Mouse (Mus musculus) liver, adult 2 months (tissue): ENCODE measurements around the gene Rpp38. TPM values are rescaled to one million over a fixed set of nuclear protein-coding genes. Genes with fewer than 3 reads are reported as not detected.

ENCODE experiments used
- DNase-seq: peaks from one replicate; pipeline ENCODE4 v3.0.0-alpha.2; 2011; ENCODE audit warnings: low read depth, low spot score; ENCODE audit errors: extremely low read depth
- H3K27ac ChIP-seq: fragments of 200-500 bp; replicated peaks from 2 replicates; pipeline ENCODE4 v1.5.1; 2012; ENCODE audit warnings: low read depth, mild to moderate bottlenecking, control low read depth, inconsistent platforms, low read length; ENCODE audit not compliant: insufficient read depth
- H3K27me3 ChIP-seq: fragments of 200-500 bp; 2 replicates; pipeline ENCODE4 v1.6.1; 2012; ENCODE audit warnings: mild to moderate bottlenecking, moderate library complexity, low read length, inconsistent platforms; ENCODE audit not compliant: control insufficient read depth, insufficient read depth
- H3K36me3 ChIP-seq: fragments of 200-500 bp; 2 replicates; pipeline ENCODE4 v1.6.1; 2012; ENCODE audit warnings: low read length, inconsistent platforms; ENCODE audit not compliant: control insufficient read depth, insufficient read depth
- H3K4me1 ChIP-seq: fragments of 200-500 bp; 2 replicates; pipeline ENCODE4 v1.6.1; 2011; ENCODE audit warnings: low read length; ENCODE audit not compliant: control insufficient read depth, insufficient read depth
- H3K4me3 ChIP-seq: fragments of 200-500 bp; 2 replicates; pipeline ENCODE4 v1.5.1; 2011; ENCODE audit warnings: low read depth, mild to moderate bottlenecking, control low read depth, low read length, moderate library complexity; ENCODE audit not compliant: insufficient read depth
- H3K79me2 ChIP-seq: fragments of 200-500 bp; 2 replicates; pipeline ENCODE4 v1.6.1; 2012; ENCODE audit warnings: inconsistent platforms, mild to moderate bottlenecking, low read length, moderate library complexity; ENCODE audit not compliant: control insufficient read depth, insufficient read depth
- H3K9ac ChIP-seq: fragments of 200-500 bp; 2 replicates; pipeline ENCODE4 v1.6.1; 2012; ENCODE audit warnings: low read depth, mild to moderate bottlenecking, control low read depth, inconsistent platforms, low read length
- CTCF ChIP-seq: fragments of 200-500 bp; IDR thresholded peaks from 2 replicates; pipeline ENCODE4 v1.5.1; 2011; ENCODE audit warnings: low read depth, low read length, control low read depth
- POLR2A ChIP-seq: fragments of 200-500 bp; IDR thresholded peaks from 2 replicates; pipeline ENCODE4 v1.6.1; 2011; ENCODE audit warnings: low read length, control low read depth; ENCODE audit not compliant: insufficient read depth; ENCODE audit errors: extremely low read depth
- WGBS: fragments of 180-500 bp; shearing (Covaris S2); methylation state at CpG from one replicate; pipeline ENCODE4 v1.1.7; 2018; 5-methylcytosine and 5-hydroxymethylcytosine counted together
- polyA plus RNA-seq: library from polyadenylated mRNA; depleted of rRNA; stranded (reverse); fragments of >200 nt; gene quantifications from 2 replicates; pipeline ENCODE4 v1.2.3, GENCODE M21; 2012
- total RNA-seq: library from RNA; depleted of rRNA; stranded (reverse); fragments of >200 nt; gene quantifications from 2 replicates; pipeline ENCODE4 v1.2.3, GENCODE M21; 2014

Rpp38 gene
- total and polyA plus RNA-seq, 2 experiments = 2.3 to 3.4 TPM

DNA sequence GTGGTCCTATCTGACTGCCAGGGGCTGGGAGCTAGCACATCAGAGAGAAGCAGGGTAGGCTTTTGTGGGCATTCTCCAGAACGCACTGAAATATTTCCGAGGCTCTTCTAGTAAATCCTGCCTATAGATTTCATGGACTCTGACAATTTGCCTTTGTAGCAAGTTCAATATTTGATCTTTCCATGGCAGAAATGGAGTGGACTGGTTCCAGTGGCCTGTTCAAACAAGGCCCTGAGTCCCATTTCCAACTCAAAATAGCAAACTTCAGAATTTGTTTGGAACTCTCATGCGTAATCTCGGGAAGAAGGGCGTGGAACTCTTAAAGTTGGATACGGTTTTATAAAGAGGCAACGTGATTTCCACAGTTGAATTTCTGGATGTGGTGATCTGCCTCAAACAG lies 36.6 kb downstream of the Rpp38 start:
- WGBS = 24% methylated on average over 7 of the region's 7 CpGs
- DNase-seq = peak; percentile 57
- H3K79me2 ChIP-seq = peaks cover 10% of the 10 kb centered on the region; the same call in 1 of the 2 replicates
- TF ChIP-seq POLR2A (no peak), CTCF (no peak)
- H3K4me3 ChIP-seq = no peak overlapping the region
- peak overlapping the region; percentile 35; the same call in 1 of the 2 replicates for H3K27ac ChIP-seq
- H3K9ac ChIP-seq = no peak overlapping the region
- no peaks in the 10 kb centered on the region for H3K36me3 ChIP-seq
- H3K4me1 ChIP-seq = peaks cover 9% of the 10 kb centered on the region
- no peaks in the 10 kb centered on the region for H3K27me3 ChIP-seq

DNA sequence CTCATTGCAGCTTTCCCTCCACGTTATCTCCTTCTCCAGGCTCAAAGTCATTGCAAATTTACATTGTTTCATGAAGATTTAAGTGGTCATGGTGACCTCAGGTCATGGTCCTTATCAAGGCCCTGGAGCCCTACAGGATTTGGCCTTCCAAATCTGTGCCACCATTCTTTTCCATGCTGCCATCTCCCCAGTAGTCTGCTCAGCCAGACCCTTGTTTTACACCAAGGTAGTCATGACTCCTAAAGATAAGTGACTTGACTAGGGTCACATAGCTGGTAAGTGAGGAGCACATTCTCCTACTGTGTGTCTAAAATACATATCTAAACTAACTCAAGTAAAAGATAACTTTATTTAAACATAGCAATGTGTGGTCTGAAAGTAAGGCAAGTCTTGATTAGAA lies 40.3 kb downstream of the Rpp38 start:
- Histone ChIP-seq H3K4me1 (peaks cover 9% of the 10 kb centered on the region), H3K36me3 (no peaks in the 10 kb centered on the region), H3K9ac (no peak overlapping the region), H3K79me2 (peaks cover 6% of the 10 kb centered on the region; the same call in 1 of the 2 replicates), H3K4me3 (no peak overlapping the region), H3K27me3 (no peaks in the 10 kb centered on the region), H3K27ac (no peak overlapping the region)
- DNase-seq = no peak
- TF ChIP-seq POLR2A (no peak), CTCF (no peak)
- WGBS = 82% methylated on average over 1 of the region's 1 CpGs

DNA sequence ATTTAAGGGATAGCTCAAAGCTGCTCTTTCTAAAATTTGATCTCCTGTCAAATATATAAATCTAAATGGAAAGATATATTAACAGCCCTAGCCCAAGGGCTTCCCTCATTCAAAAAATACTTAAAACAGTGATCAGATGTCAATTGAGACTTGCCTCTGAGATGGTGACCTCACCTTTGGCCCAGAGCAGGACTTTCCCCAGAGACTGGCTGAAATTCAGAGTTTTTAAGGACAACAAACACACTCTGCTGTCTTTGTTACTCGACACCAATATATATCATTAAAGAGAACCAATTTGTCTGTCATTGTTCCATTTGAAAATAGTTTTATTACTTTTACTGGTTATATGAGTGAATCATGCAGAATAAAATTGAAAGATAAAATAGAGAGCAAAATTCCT lies 42.9 kb downstream of the Rpp38 start:
- TF ChIP-seq CTCF (no peak), POLR2A (no peak)
- DNase-seq = peak; percentile 70
- H3K4me3 ChIP-seq = no peak overlapping the region
- WGBS = 19% methylated on average over 1 of the region's 1 CpGs
- H3K27me3 ChIP-seq = no peaks in the 10 kb centered on the region
- H3K9ac ChIP-seq = no peak overlapping the region
- peaks cover 3% of the 10 kb centered on the region; the same call in 1 of the 2 replicates for H3K4me1 ChIP-seq
- H3K36me3 ChIP-seq = no peaks in the 10 kb centered on the region
- no peak overlapping the region for H3K27ac ChIP-seq
- H3K79me2 ChIP-seq = peaks cover 3% of the 10 kb centered on the region; the same call in 1 of the 2 replicates

DNA sequence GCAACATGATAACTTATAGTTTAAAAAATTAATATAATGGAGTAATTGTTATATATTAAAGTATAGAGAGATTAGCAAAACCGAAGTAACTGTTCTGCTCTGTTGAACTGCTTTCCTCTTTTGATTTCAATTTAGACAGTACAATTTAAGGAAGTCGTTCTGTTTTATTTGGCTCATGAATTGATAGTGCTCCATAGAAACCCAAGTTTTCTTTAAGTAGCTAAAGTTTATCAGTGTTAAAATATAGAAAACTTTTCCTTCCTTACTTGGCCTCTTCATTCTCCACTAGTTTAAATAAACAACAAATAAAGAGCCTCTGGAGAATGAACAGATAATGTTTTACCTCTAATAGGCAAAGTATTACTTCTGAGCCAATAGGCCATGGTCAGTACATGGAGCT lies 46.2 kb downstream of the Rpp38 start:
- no peak for TF ChIP-seq CTCF
- TF ChIP-seq POLR2A = no peak
- no peak overlapping the region for H3K9ac ChIP-seq
- DNase-seq = no peak
- H3K36me3 ChIP-seq = no peaks in the 10 kb centered on the region
- no peaks in the 10 kb centered on the region for H3K27me3 ChIP-seq
- H3K79me2 ChIP-seq = no peaks in the 10 kb centered on the region; the same call in 1 of the 2 replicates
- H3K4me1 ChIP-seq = peaks cover 3% of the 10 kb centered on the region; the same call in 1 of the 2 replicates
- no peak overlapping the region for H3K4me3 ChIP-seq
- 59% methylated on average over 2 of the region's 2 CpGs for WGBS
- no peak overlapping the region for H3K27ac ChIP-seq

DNA sequence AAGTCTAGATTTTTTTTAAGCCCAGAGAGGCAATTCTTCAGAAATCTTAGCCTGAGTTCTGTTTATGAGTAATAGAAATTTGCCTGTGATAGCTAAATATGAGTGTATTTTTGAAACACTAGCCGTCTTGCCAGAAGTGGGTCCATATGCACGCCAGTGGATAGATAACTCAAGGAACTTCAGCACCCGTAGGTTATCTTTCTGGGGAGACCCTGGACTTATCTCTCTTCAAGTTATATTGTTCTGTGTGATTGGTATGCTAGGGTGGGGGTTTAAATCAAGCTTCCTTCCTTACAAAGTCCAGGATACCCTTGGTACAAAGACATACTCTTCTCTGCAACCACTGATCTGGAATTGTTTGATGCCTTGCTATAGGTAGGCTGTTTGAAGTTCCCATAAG lies 46.7 kb downstream of the Rpp38 start:
- Histone ChIP-seq H3K9ac (no peak overlapping the region), H3K36me3 (no peaks in the 10 kb centered on the region), H3K27me3 (no peaks in the 10 kb centered on the region), H3K27ac (no peak overlapping the region), H3K4me3 (no peak overlapping the region), H3K4me1 (peaks cover 3% of the 10 kb centered on the region; the same call in 1 of the 2 replicates), H3K79me2 (no peaks in the 10 kb centered on the region; the same call in 1 of the 2 replicates)
- WGBS = 68% methylated on average over 3 of the region's 3 CpGs
- TF ChIP-seq POLR2A (no peak), CTCF (no peak)
- DNase-seq = no peak

DNA sequence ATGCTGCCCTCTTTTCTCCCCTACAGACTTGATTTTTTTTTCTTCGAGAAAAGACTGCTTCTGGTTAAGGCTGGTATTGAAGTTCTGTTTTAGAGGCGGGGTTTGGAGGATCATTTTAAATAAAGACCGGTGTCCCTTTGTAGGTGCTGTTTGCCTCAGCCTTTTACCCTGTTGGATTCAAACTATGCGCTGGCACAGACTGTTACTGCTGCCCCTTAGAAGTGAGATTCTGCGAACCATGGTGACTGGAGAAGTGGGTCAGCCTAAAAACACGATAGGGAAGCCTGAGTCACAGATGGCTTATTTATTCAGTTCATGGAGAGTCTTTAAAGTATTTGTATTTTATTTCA lies 47.3 kb downstream of the Rpp38 start:
- WGBS = 4% methylated on average over 6 of the region's 6 CpGs
- Histone ChIP-seq H3K27ac (peak overlapping the region; percentile 57; the same call in 1 of the 2 replicates), H3K27me3 (no peaks in the 10 kb centered on the region), H3K4me1 (peaks cover 3% of the 10 kb centered on the region; the same call in 1 of the 2 replicates), H3K36me3 (no peaks in the 10 kb centered on the region), H3K9ac (peak overlapping the region; percentile 84), H3K4me3 (peak overlapping the region; percentile 76), H3K79me2 (no peaks in the 10 kb centered on the region; the same call in 1 of the 2 replicates)
- TF ChIP-seq CTCF (no peak), POLR2A (no peak)
- peak; percentile 70 for DNase-seq
